Mouse (Mus musculus) kidney, adult 2 months (tissue): ENCODE measurements around the gene Ccdc24.

Experiments
- CTCF ChIP-seq: fragments of 200-500 bp; conservative IDR thresholded peaks from 2 replicates; pipeline ENCODE4 v1.5.1; 2011; ENCODE audit warnings: low read depth, mild to moderate bottlenecking, control low read depth, low read length, moderate library complexity, mixed read lengths; ENCODE audit not compliant: insufficient read depth, insufficient read length
- POLR2A ChIP-seq: fragments of 200-500 bp; IDR thresholded peaks from one replicate; pipeline ENCODE4 v1.6.1; 2011; ENCODE audit warnings: low read depth, low read length, control low read depth

DNA sequence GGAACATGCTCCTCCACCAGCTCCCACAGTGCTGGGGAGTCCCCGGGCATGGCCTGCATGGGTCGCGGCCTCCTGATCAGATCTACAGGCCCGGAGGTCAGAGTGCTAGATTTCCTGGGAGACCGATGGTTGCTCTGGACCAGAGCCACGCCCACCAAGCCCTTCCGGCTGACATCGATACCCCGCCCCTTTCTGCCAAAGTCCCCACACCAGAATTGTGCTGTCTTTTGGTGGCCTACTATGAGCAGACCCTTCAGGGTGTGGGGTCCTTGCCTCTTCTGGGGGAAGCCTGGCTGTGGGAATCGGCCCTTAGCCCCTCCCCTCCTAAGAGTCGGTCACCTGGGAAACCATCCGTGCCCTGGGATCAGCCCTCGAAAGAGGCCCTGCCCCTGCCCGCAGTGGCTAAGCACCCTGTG lies at the start of gene Ccdc24:
- TF ChIP-seq CTCF (no peak), POLR2A (no peak)
